Mouse (Mus musculus) limb, embryonic 15.5 days (tissue): Measurements from ENCODE around the gene Pidd1. TPM values are rescaled to one million over a fixed set of nuclear protein-coding genes. Genes with fewer than 3 reads are reported as not detected.

Experiments used
- ATAC-seq: fragments of 200-750 bp; cut with Nextera tagmentation; 2 replicates; pipeline ENCODE4 v1.8.0; 2017; ENCODE audit warnings: low read depth, moderate TSS enrichment; ENCODE audit not compliant: insufficient number of reproducible peaks, low FRiP score, low TSS enrichment
- H3K27ac ChIP-seq: fragments of 300-500 bp; sonication (generic); 2 replicates; pipeline ENCODE4 v1.5.1; 2015; ENCODE audit warnings: moderate library complexity, mild to moderate bottlenecking, inconsistent platforms
- H3K27me3 ChIP-seq: fragments of 300-500 bp; sonication (generic); 2 replicates; pipeline ENCODE4 v1.6.1; 2015; ENCODE audit warnings: inconsistent platforms
- H3K36me3 ChIP-seq: fragments of 300-500 bp; sonication (generic); 2 replicates; pipeline ENCODE4 v1.6.1; 2015; ENCODE audit warnings: inconsistent platforms
- H3K4me1 ChIP-seq: fragments of 300-500 bp; sonication (generic); 2 replicates; pipeline ENCODE4 v1.6.1; 2015; ENCODE audit warnings: inconsistent platforms
- H3K4me2 ChIP-seq: fragments of 300-500 bp; sonication (generic); 2 replicates; pipeline ENCODE4 v1.6.1; 2015; ENCODE audit warnings: mild to moderate bottlenecking, inconsistent platforms
- H3K4me3 ChIP-seq: fragments of 300-500 bp; sonication (generic); 2 replicates; pipeline ENCODE4 v1.5.1; 2015; ENCODE audit warnings: mild to moderate bottlenecking, inconsistent platforms
- H3K9ac ChIP-seq: fragments of 300-500 bp; sonication (generic); 2 replicates; pipeline ENCODE4 v1.6.1; 2015; ENCODE audit warnings: inconsistent platforms
- H3K9me3 ChIP-seq: fragments of 300-500 bp; sonication (generic); 2 replicates; pipeline ENCODE4 v1.6.1; 2016; ENCODE audit warnings: inconsistent platforms
- WGBS: fragments of 180-500 bp; shearing (Covaris S2); methylation state at CpG from one replicate; pipeline ENCODE4 v1.1.7; 2015; 5-methylcytosine and 5-hydroxymethylcytosine counted together
- polyA plus RNA-seq: library from polyadenylated mRNA; unstranded; fragments of >200 nt; fragmentation: Nextera tagmentation; extraction: Ambion mirVana; gene quantifications from 2 replicates; pipeline ENCODE4 v1.2.1, GENCODE M21; 2015

Pidd1 gene
- polyA plus RNA-seq, 1 experiment from 2014 or later, result 9.8 TPM

DNA sequence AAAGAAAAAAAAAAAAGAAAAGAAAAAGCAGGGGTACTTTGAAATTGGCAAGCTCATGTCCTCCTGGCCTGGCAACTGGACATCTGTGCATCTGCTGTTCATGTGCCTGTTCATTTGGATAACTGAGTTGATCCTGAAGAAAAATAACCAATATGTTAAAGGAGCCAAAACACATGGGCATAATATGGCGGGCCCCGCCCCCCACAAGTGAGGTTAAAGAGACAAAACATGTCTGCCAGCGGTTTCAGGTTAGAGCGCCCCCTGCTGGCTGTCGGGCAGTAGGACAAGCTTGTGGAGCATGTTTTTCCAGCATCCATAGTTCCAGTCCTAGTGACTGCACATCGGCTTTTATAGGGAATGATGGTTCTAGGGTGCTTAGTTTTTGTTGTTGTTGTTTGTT is 49.1 kb downstream of the Pidd1 start:
- H3K9ac ChIP-seq, result no peak overlapping the region
- no peak overlapping the region for H3K4me3 ChIP-seq
- 22% methylated on average over 6 of the region's 6 CpGs for WGBS
- no peaks in the 10 kb centered on the region for H3K9me3 ChIP-seq
- H3K4me1 ChIP-seq, result peaks cover 16% of the 10 kb centered on the region
- ATAC-seq, result no peak
- no peak overlapping the region for H3K27ac ChIP-seq
- H3K27me3 ChIP-seq, result no peaks in the 10 kb centered on the region
- no peak overlapping the region for H3K4me2 ChIP-seq
- peaks cover 32% of the 10 kb centered on the region for H3K36me3 ChIP-seq

DNA sequence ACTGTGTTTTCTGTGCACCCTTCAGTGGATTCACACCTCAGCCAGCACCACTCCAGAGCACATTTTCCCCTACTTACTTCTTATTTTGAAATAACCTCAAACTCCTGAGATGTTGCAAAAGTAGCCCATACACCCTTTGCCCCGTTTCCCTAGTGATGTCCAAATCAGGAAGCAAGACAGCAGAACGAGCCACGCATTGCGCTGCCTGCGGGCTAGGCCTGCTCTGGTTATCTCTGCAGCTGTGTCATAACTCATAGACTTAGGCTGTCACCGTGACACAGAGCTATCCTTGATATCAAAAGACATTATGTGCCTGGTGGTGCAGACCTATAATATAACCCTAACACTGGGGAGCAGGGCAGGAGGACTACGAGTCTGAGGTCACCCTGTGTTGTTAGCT is 49.7 kb downstream of the Pidd1 start:
- 82% methylated on average over 7 of the region's 7 CpGs for WGBS
- H3K27me3 ChIP-seq, result 0 out of 2 replicates have a peak, but pooled peaks cover 3% of the 10 kb centered on the region

DNA sequence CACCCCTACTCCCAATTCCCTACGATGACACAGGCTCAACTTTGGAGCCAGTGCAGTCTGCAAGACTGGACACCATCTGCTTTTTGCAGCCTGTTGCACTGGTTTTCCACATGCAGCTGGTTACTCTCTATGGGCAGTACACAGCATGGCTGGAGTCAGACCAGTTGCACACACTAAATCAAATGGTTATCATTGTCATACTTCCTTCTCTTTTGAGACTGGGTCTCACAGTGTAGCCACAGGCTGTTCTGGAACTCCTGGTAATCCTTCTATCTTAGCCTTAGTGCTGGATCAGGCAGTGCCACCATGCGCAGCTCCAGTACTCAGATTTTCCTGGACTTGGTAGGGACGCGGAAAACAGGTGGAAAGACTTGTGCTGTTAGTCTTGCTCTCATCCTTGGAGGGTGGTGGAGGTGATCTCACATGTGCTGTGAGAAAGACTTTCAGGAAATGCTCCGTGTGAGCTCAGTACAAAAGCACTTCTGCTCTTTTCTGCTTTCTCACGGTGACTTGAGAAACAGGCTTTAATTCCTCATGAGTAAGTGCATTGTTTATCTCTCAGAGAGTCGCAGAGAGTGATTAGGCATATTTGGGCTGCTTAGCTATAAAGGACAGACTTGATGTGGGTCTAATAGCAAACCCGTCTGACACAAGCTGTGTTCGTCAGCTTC is 51.1 kb downstream of the Pidd1 start:
- ATAC-seq, result no peak
- peak overlapping the region; percentile 82 for H3K27ac ChIP-seq
- peak overlapping the region; percentile 90 for H3K4me2 ChIP-seq
- peaks cover 18% of the 10 kb centered on the region for H3K36me3 ChIP-seq
- H3K4me3 ChIP-seq, result peak overlapping the region; percentile 82
- peaks cover 16% of the 10 kb centered on the region for H3K4me1 ChIP-seq
- H3K9me3 ChIP-seq, result no peaks in the 10 kb centered on the region
- H3K27me3 ChIP-seq, result 0 out of 2 replicates have a peak, but pooled peaks cover 3% of the 10 kb centered on the region
- H3K9ac ChIP-seq, result peak overlapping the region; percentile 39
- 30% methylated on average over 9 of the region's 9 CpGs for WGBS

More for the DNA sequence above, 49.7 kb downstream of the Pidd1 start:
- Histone ChIP-seq H3K4me2 (no peak overlapping the region), H3K4me3 (no peak overlapping the region), H3K9me3 (no peaks in the 10 kb centered on the region), H3K4me1 (peaks cover 16% of the 10 kb centered on the region), H3K9ac (no peak overlapping the region), H3K36me3 (peaks cover 29% of the 10 kb centered on the region), H3K27ac (no peak overlapping the region)
- no peak for ATAC-seq

DNA sequence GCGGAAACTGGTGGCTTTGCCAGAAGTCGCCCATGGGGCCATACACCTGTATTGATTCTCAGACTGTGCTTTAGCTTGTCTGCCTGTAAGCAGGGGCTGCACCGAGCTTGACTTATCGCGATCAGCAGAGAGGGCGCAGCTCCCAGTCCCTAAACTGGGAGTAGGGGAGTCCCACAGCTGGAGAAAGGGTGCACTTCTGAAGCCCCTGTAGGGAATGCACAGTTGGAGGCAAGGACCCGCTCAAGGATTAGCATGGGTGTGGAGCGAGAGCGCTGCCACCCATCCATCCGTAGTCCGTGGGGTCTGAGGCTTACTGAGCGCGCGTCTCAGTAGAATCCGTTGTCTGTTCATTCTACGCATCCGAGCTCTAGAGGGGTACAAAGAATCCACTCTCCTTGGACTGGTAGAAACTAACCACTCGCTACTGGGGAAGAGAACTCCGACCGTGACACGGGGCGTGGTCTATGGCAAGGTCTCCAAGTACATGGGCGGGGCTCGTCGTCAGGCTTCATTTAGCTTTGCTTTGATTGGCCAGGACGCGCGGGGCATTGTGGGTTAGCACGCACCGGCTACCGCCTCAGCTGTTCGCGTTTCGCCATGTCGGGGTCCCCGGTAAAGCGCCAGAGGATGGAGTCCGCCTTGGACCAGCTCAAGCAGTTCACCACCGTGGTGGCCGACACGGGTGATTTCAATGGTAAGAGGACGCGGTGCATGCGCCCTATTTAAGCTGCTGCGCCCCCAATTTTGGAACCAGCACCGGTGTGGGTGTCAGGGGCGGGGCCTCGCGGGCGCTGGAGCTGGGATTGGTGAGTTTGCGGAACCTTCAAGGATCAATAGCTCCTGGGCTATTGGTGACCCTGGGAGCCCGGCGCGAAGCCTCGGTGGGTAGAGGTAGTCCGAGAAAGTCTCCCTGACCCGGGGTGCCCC is 51.9 kb downstream of the Pidd1 start, which contains the start of gene Taldo1:
Gene Taldo1 (plus strand): TSS at position 575 of the 927 bp plus-strand sequence.
- peak within 1 kb of the TSS; percentile 90 for H3K4me2 ChIP-seq
- H3K27me3 ChIP-seq, result 0 out of 2 replicates have a peak, but pooled peaks cover 3% of the 10 kb centered on the region
- under 1% methylated on average over 57 of the region's 57 CpGs for WGBS
- H3K27ac ChIP-seq, result peak within 1 kb of the TSS; percentile 82
- peaks cover 13% of the 10 kb centered on the region for H3K36me3 ChIP-seq
- peak; percentile 95 for ATAC-seq
- peak within 1 kb of the TSS; percentile 82 for H3K4me3 ChIP-seq
- H3K9me3 ChIP-seq, result no peaks in the 10 kb centered on the region
- peaks cover 16% of the 10 kb centered on the region for H3K4me1 ChIP-seq
- peak within 1 kb of the TSS; percentile 39 for H3K9ac ChIP-seq

DNA sequence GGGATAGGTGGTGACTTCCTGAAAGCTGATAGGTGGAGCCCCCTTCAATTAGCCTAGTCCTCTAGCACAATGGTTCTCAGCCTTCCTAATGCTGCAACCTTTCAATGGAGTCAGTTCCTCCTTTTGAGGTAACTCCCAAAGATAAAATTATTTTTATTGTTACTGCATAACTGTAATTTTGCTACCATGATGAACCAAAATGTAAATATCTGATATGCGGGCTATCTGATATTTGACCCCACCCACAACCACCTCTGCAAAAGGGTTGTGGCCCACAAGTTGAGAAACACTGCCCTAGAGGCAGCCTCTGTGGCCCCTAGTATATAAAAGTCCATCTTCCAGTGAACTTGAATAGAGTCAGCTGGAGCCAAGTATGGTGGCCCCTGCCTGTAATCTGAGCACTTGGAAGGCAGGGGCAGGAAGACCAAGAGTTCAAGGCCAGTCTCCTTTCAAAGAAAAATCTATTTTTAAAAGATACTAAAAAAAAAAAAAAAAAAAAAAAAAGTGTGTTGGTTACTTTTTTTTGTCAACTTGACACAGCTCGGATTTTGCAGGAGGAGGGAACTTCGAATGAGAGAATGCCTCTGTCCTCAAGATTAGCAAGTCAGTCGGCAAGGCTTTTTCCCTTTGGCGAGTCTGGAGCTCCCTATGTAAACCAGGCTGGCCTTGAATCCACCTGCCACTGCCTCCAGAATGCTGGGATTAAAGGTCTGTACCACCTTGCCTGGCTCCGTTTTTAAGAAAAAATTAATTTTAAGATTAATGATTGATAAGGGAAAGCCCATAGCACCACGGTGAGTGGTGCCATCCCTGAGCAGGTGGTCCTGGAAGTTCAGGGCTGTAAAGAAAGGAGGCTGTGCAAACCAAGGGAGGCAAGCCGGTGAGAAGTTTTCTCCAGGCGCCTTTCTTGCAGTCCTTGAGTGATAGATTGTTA is 53.2 kb downstream of the Pidd1 start:
- ATAC-seq, result no peak
- Histone ChIP-seq H3K36me3 (peaks cover under 1% of the 10 kb centered on the region; the same call in 1 of the 2 replicates), H3K4me3 (no peak overlapping the region), H3K27ac (no peak overlapping the region), H3K9ac (no peak overlapping the region), H3K4me2 (no peak overlapping the region), H3K9me3 (no peaks in the 10 kb centered on the region), H3K4me1 (peaks cover 16% of the 10 kb centered on the region), H3K27me3 (0 out of 2 replicates have a peak, but pooled peaks cover 3% of the 10 kb centered on the region)
- 49% methylated on average over 9 of the region's 9 CpGs for WGBS

DNA sequence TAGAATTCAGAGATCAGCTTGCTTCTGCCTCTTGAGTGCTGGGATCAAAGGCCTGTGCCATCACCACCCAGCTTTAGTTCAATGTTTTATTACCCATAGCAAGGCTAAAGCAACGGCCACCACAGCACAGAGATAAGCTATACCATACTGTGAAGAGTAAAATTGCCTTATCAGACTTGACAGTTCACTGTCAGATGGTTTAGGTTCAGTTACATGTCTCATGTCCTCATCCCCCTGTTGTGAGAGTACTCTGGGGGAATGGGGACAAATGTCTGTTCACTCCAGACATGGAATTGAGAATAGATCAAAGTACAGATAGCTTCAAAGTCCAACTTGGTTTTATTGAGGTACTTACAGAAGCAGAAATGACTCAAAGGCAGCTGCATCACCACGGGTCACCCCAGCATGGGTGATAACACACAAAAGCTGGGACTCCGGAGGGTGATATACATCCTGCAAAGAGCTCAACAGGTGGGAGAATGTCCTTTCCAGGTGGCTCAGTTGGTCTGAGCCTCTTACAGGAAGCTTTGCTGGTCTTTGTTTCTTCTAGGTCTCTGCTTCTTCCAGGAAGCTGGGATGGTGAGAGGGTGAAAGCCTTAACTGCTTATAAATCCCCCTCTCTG is 55.2 kb downstream of the Pidd1 start:
- Histone ChIP-seq H3K9ac (no peak overlapping the region), H3K4me3 (no peak overlapping the region), H3K4me1 (peaks cover 14% of the 10 kb centered on the region), H3K27me3 (0 out of 2 replicates have a peak, but pooled peaks cover 8% of the 10 kb centered on the region), H3K4me2 (no peak overlapping the region), H3K36me3 (no peaks in the 10 kb centered on the region), H3K27ac (no peak overlapping the region), H3K9me3 (no peaks in the 10 kb centered on the region)
- WGBS, result 46% methylated on average over 3 of the region's 3 CpGs
- no peak for ATAC-seq

Other genes with a start within 250 kb of the Pidd1 start
- gene Lrrc56, start 249.9 kb downstream of the Pidd1 start, polyA plus RNA-seq, result 8.0 and 9.0 TPM in 2 replicates
- 1.7 and 2.2 TPM in 2 replicates for gene Lmntd2, start 229.9 kb downstream of the Pidd1 start, polyA plus RNA-seq
- 56.1 and 58.6 TPM in 2 replicates for gene Rassf7, start 228.2 kb downstream of the Pidd1 start, polyA plus RNA-seq
- 64.3 and 68.9 TPM in 2 replicates for gene Phrf1, start 215.2 kb downstream of the Pidd1 start, polyA plus RNA-seq
- gene Irf7, start 177.5 kb downstream of the Pidd1 start, polyA plus RNA-seq, result 3.1 and 3.4 TPM in 2 replicates
- 0.19 and 0.29 TPM in 2 replicates for gene Cdhr5, start 167.2 kb downstream of the Pidd1 start, polyA plus RNA-seq
- gene Sct, start 164.9 kb downstream of the Pidd1 start, polyA plus RNA-seq, result 11.3 and 16.5 TPM in 2 replicates
- 1.5 TPM in 2 replicates for gene Drd4, start 152.0 kb downstream of the Pidd1 start, polyA plus RNA-seq
- gene Deaf1, start 116.3 kb downstream of the Pidd1 start, polyA plus RNA-seq, result 68.6 and 70.8 TPM in 2 replicates
- gene Tmem80, start 116.3 kb downstream of the Pidd1 start, polyA plus RNA-seq, result 35.9 and 38.5 TPM in 2 replicates
- gene Eps8l2, start 105.1 kb downstream of the Pidd1 start, polyA plus RNA-seq, result 42.7 and 43.9 TPM in 2 replicates
- gene Taldo1, start 51.8 kb downstream of the Pidd1 start, polyA plus RNA-seq, result 272 and 290 TPM in 2 replicates
- 62.8 and 62.9 TPM in 2 replicates for gene Gatd1, start 29.9 kb downstream of the Pidd1 start, polyA plus RNA-seq
- 1.1 and 1.9 TPM in 2 replicates for gene Cend1, start 14.5 kb downstream of the Pidd1 start, polyA plus RNA-seq
- 28.8 and 29.5 TPM in 2 replicates for gene Slc25a22, start 6.1 kb downstream of the Pidd1 start, polyA plus RNA-seq
- gene Rplp2, start 3.3 kb upstream of the Pidd1 start, polyA plus RNA-seq, result 1,100 and 1,341 TPM in 2 replicates
- 16.9 and 23.6 TPM in 2 replicates for gene Pnpla2, start 11.2 kb upstream of the Pidd1 start, polyA plus RNA-seq
- gene Cracr2b, start 17.1 kb upstream of the Pidd1 start, polyA plus RNA-seq, result 16.4 and 21.6 TPM in 2 replicates
- gene Cd151, start 23.4 kb upstream of the Pidd1 start, polyA plus RNA-seq, result 14.2 and 20.6 TPM in 2 replicates
- gene Polr2l, start 31.1 kb upstream of the Pidd1 start, polyA plus RNA-seq, result 54.7 and 57.5 TPM in 2 replicates
- gene Tspan4, start 31.2 kb upstream of the Pidd1 start, polyA plus RNA-seq, result 71.4 and 79.1 TPM in 2 replicates
- 44.0 and 49.7 TPM in 2 replicates for gene Chid1, start 95.8 kb upstream of the Pidd1 start, polyA plus RNA-seq
- 84.6 and 86.3 TPM in 2 replicates for gene Ap2a2, start 118.1 kb upstream of the Pidd1 start, polyA plus RNA-seq
- gene Muc6, start 211.3 kb upstream of the Pidd1 start, polyA plus RNA-seq, result 0.22 and 0.26 TPM in 2 replicates
- gene Muc2, start 246.3 kb upstream of the Pidd1 start, polyA plus RNA-seq, result 0.19 and 0.26 TPM in 2 replicates